Mouse (Mus musculus) T-helper 2 cell (primary cell): Measurements from ENCODE around the gene Nek10.
"Not testable (repeated sequence)": the region's sequence is repeated elsewhere in the genome, so short reads cannot be mapped to it uniquely, and the experiment has no call there.

Source experiments
- in situ Hi-C: fragments of 300-600 bp; cut with MboI, MseI; formaldehyde crosslinking; loops from one replicate; pipeline ENCODE4 v1.15.1; 2025; ENCODE audit warnings: high pct_unique_total_duplicates

Nek10 gene

GRCm38 (mm10) chr14:14870463-14870862 lies 67.2 kb downstream of the Nek10 start:
- in situ Hi-C loops, result no loop called here

GRCm38 (mm10) chr14:14871121-14871520 lies 67.9 kb downstream of the Nek10 start:
- in situ Hi-C loops, result no loop called here

GRCm38 (mm10) chr14:14871700-14872099 lies 68.5 kb downstream of the Nek10 start:
- in situ Hi-C loops, result no loop called here

- in situ Hi-C loops, result no loop called here
These were observed 90.9 kb downstream of the Nek10 start for GRCm38 (mm10) chr14:14893932-14894652.

GRCm38 (mm10) chr14:14894776-14895175 lies 91.6 kb downstream of the Nek10 start:
- in situ Hi-C loops, result no loop called here

GRCm38 (mm10) chr14:14895363-14895762 lies 92.1 kb downstream of the Nek10 start:
- in situ Hi-C loops, result no loop called here

GRCm38 (mm10) chr14:14896399-14897136 lies 93.4 kb downstream of the Nek10 start:
- in situ Hi-C loops, result no loop called here

- in situ Hi-C loops, result loop anchor here (5.0 kb wide), 1 partner anchor 43 kb away; no protein-coding TSS in a partner anchor
These were observed 101.7 kb downstream of the Nek10 start for GRCm38 (mm10) chr14:14904750-14905529.

- in situ Hi-C loops, result no loop called here
These were observed 102.3 kb downstream of the Nek10 start for GRCm38 (mm10) chr14:14905530-14905852.

- in situ Hi-C loops, result no loop called here
These were observed 122.4 kb downstream of the Nek10 start for GRCm38 (mm10) chr14:14925615-14926014.

GRCm38 (mm10) chr14:14927559-14927958 lies 124.3 kb downstream of the Nek10 start:
- in situ Hi-C loops, result no loop called here

- in situ Hi-C loops, result no loop called here
These were observed 131.8 kb downstream of the Nek10 start for GRCm38 (mm10) chr14:14934977-14935376.

- in situ Hi-C loops, result no loop called here
These were observed 142.7 kb downstream of the Nek10 start for GRCm38 (mm10) chr14:14945930-14946329.

GRCm38 (mm10) chr14:14949023-14949422 lies 145.8 kb downstream of the Nek10 start:
- in situ Hi-C loops, result no loop called here

- in situ Hi-C loops, result no loop called here
These were observed 148.6 kb downstream of the Nek10 start for GRCm38 (mm10) chr14:14951808-14952207.

GRCm38 (mm10) chr14:14959780-14960440 lies 156.7 kb downstream of the Nek10 start:
- in situ Hi-C loops, result no loop called here

GRCm38 (mm10) chr14:14960441-14960988 lies 157.3 kb downstream of the Nek10 start:
- in situ Hi-C loops, result no loop called here

- in situ Hi-C loops, result no loop called here
These were observed 167.4 kb downstream of the Nek10 start for GRCm38 (mm10) chr14:14970633-14971032.

- in situ Hi-C loops, result no loop called here
These were observed 167.8 kb downstream of the Nek10 start for GRCm38 (mm10) chr14:14971056-14971455.

GRCm38 (mm10) chr14:14974156-14974555 lies 170.9 kb downstream of the Nek10 start:
- in situ Hi-C loops, result no loop called here

GRCm38 (mm10) chr14:14984106-14984505 lies 180.9 kb downstream of the Nek10 start:
- in situ Hi-C loops, result not testable (repeated sequence)
